Mouse (Mus musculus) right cerebral cortex, postnatal 4 days (tissue): ENCODE results near the gene Tmem128.

Experiments
- DNase-seq: peaks from one replicate; pipeline ENCODE4 v3.0.0-alpha.2; 2022

The Tmem128 gene

GRCm38 (mm10) chr5:38260107-38260682 lies at the start of gene Tmem128:
Tmem128 (plus strand) TSS chr5:38260185.
- DNase-seq: peak; percentile 70

DNA sequence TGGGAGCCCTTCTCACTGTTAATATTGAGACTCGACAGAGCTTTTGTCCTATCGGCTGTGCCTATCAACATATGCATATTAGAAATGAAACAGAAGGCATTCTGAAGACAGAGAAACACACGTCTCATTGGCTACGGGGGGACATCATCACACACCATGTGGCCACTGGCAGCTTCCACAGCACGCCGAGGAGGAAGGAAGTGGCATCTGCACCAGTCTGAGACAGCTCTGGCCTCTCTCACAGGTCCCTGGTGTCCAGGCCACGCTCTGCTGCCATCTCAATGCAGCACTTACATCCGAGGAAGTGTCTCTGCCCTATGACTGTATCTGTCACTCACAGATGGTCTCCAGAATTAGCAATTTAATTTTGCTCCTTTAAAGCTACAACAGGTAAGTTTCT lies 48.3 kb upstream of the Tmem128 start:
- DNase-seq: no peak

DNA sequence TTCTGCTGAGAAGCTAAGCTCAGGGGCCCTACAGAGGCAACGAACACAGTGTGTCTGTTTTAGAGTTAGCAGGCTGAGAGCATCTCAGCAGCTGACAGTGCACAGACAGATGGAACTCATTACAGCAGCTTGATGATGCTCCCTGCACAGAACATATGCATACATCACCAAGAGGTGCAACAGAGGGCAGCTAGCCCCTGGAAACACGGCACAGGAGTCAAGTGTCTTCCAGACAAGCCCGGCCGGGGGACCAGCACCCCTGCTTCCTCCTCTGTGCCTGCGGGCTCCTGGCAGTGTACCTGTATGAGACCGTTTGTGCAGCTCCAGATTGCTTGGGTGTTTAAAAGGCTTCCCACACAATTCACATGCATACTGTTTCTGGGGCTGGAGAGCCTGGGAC lies 47.0 kb upstream of the Tmem128 start:
- DNase-seq: no peak

GRCm38 (mm10) chr5:38219771-38220307 lies 40.1 kb upstream of the Tmem128 start:
- DNase-seq: peak; percentile 21

DNA sequence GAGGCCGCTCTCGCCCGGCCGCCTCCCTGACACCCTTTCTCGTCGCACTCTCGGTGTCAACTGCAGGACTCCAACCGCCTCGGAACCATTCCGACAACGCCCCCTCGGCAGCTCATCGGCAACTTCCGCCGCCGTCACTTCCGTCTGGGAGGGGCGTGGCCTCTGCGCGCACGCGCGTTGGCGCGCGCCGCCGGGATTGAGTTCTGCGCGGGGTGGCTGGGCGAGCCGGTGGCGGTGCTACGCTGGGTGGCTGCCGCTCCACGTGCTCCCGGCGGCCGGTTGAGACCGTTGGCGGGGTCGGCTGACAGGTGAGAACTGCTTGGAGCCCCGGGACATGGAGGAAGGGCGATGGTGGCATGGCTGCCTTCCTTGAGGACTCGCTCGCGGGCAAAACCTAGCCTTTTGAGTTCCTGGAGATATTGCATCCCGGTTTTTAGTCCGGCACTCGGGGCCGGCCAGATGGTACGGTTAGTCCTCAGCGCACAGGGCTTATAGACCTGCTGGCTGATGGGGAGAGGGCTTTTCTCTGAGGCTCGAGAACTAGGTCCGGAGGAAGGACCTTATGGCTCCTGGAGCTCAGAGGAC lies 39.6 kb upstream of the Tmem128 start, which contains the start of the genes Zbtb49 and Lyar:
TSS of gene Zbtb49 (minus strand) at position 130 of the 585 bp plus-strand sequence.
TSS of gene Lyar (plus strand) at position 143 of the 585 bp plus-strand sequence.
- DNase-seq: peak; percentile 95

GRCm38 (mm10) chr5:38235422-38235821 lies 24.6 kb upstream of the Tmem128 start:
- DNase-seq: peak; percentile 71

DNA sequence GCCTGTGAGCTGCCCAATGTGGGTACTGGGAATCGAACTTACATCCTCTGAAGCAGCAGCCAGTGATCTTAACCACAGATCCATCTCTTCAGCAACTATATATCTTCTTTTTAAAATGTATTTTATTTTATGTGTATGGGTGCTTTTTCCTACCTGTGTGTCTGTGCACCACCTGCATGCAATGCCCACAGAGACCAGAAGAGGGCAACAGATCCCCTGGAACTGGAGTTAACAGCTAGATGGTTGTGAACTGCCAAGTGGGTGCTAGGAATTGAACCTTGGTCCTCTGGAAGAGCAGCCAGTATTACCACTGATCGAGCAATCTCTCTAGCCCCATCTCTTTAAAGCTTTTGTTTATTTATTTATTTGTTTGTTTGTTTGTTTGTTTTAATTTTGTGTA lies 23.4 kb upstream of the Tmem128 start:
- no peak for DNase-seq

DNA sequence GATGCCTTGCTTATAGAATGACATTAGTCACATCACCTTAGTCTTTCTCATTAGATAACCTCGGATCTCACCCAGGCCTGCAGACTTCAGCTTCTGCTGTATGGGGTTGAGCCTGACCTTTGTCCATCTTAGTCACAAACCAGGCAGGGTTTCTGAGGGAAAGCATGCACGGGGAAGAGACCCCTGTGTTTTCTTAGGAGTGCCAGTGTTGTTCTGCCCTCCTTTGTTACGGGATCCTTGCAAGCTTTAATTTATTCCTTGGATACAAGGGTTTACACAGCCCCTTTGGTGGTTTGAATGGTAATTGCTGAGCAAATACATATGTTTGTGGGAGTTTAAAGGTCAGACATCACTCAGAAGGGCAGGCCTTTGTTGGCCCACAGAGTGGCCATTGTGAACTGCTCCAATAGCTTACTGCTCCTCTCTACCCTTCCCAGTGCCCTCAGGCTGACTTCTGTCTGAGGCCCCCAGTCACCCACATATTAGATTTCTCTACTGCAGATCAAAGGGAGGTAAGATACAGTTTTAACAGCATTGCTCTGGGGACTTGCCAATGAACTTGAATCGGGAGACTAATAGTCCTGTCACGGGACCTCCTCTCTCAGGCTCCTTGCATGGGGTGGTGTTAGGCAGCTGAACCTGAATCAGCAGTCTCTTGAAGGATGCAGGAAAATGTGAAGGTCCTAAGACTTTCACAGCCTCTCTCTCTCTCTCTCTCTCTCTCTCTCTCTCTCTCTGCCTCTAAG lies 19.1 kb upstream of the Tmem128 start:
- no peak for DNase-seq

- DNase-seq: no peak
Measured at GRCm38 (mm10) chr5:38241473-38241834, 18.5 kb upstream of the Tmem128 start.

GRCm38 (mm10) chr5:38241966-38242365 lies 18.0 kb upstream of the Tmem128 start:
- DNase-seq: no peak

- no peak for DNase-seq
Measured at GRCm38 (mm10) chr5:38255195-38255594, 4.8 kb upstream of the Tmem128 start.

GRCm38 (mm10) chr5:38255644-38256043 lies 4.3 kb upstream of the Tmem128 start:
- no peak for DNase-seq

DNA sequence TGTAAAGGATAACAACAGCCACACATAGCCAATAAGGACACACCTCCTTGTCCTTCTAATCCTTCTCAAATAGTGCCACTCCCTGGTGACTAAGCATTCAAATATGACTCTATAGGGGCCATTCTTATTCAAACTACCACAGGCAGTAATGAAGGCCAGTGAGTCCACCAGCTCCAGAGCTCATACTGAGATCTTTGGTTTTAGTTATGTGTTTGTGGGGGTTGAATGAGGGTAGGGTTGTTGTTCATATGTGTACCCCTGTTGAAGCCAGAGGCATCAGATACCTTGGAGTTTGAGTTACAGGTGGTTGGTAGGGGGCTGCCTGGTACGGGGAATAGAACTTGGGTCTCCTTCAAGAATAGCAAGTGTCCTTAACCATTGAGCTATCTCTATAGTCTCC lies 3.4 kb upstream of the Tmem128 start:
- no peak for DNase-seq

DNA sequence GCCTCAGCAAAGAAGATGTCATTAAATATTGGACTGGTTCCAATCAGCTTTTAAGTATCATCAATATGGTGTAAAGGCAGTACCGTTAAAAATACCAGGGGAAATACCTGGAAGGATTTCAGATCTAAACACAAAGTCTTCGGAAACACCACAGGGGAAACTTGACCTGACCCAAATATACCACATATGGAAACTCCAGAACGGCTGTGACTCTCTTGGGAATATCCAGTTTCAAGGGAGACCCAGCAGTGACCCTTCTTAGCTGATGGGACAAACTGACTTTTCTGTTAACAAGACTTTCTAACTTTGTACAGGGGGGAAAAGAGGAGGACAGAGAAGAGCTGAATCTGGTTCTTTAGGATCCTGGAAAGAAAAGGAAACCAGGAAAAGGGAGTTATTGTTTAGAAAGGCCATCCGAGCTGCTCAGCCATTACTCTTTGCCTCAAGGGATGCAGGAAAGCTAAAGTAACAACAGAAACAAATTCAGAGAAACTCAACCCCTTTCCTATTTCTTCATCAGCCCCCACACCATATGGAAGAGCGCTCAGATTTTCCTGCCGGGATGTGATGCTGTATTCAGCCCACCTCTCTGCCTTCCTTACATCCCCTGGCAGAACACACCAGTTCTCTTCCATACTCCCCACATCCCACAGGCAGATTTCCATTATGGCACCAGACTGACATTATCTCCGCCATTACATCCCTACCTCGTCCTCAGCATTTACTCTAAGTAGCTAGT lies 1.8 kb upstream of the Tmem128 start:
- no peak for DNase-seq

- no peak for DNase-seq
Measured at GRCm38 (mm10) chr5:38258773-38259146, 1.2 kb upstream of the Tmem128 start.

GRCm38 (mm10) chr5:38259455-38260106 lies 404 bp upstream of the Tmem128 start:
- DNase-seq: no peak

GRCm38 (mm10) chr5:38270942-38271341 lies 11.0 kb downstream of the Tmem128 start:
- DNase-seq: no peak

DNA sequence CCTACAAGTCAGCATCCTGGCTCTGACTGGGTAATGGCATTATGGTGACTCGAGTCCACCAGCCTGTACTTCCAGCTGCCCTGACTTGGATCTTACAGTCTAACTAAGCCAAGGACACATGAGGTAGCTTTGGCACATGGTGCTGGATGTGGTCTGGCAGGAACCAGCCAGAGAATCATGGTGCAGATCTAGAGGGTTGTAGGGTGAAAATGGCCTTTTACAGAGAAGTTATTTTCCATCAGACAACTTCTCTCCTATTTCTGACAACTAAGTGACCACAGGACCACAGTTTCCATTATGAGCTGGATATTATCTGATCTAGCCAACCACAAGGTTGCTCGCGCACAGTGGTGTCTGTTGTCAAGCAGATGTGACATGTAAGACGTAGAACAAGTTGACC lies 13.8 kb downstream of the Tmem128 start:
- no peak for DNase-seq

DNA sequence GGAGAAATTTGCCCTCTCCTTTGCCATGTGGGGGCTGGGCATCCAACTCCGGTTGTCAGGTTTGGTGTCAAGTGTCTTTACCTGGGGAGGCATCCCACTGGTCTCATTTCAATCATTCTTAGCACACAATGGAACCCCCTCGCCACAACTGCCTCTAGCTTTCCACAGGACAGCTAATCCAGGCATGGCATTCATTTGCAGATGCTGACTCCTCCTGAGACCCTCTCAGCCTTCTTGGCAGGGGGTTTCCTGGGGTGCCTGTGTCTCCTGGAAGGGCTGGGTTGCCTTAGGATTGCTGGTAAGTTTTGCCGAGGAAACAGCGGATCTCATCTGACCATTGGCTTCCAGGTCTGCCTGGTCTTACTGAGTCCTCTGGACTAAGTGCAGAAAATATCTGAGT lies 15.8 kb downstream of the Tmem128 start, which contains the start of gene Otop1:
TSS of gene Otop1 (plus strand) at position 202 of the 400 bp plus-strand sequence.
- DNase-seq: no peak

DNA sequence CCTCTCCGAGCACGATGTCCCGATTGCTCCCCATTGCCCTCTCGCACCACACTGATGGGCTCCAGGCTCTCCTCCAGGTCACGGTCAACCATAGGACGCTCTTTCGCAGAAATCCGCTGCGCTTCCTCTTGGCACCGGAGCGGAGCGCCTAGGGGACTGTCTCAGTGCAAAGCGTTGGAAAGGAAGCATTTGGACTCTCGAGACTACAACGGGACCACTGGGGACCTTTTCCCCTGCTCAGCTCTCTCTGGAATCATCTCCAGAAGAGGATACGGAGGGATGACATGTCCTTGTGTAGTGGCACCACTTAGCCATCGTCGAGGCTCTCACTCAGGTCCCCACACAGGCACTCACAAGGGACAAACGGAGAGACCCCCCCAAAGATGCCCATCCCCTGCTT lies 16.5 kb downstream of the Tmem128 start:
- no peak for DNase-seq

GRCm38 (mm10) chr5:38277098-38277866 lies 17.3 kb downstream of the Tmem128 start:
- DNase-seq: peak; percentile 20
